Mouse (Mus musculus) heart, adult 2 months (tissue): ENCODE measurements at regions not wholly inside any gene's neighbourhood (a gene's known extent, or its start where the extent isn't known, plus 50 kb on each side); places are given as distances from the start of the nearest gene placed in this dataset.
"Not testable (repeated sequence)": the region's sequence is repeated elsewhere in the genome, so short reads cannot be mapped to it uniquely, and the experiment has no call there.

Experiments
- DNase-seq, 2 experiments: peaks; one replicate each; pipeline ENCODE4 v3.0.0; 2021
- H3K27ac ChIP-seq: fragments of 200-600 bp; 2 replicates; pipeline ENCODE4 v1.8.1; 2022
- H3K27me3 ChIP-seq: fragments of 200-500 bp; 2 replicates; pipeline ENCODE4 v1.6.1; 2012; ENCODE audit warnings: mild to moderate bottlenecking, low read length, inconsistent platforms, mixed read lengths; ENCODE audit not compliant: control insufficient read depth, insufficient read depth
- H3K36me3 ChIP-seq: fragments of 200-500 bp; 2 replicates; pipeline ENCODE4 v1.6.1; 2012; ENCODE audit warnings: low read length, inconsistent platforms; ENCODE audit not compliant: control insufficient read depth, insufficient read depth
- H3K4me1 ChIP-seq: fragments of 200-500 bp; 2 replicates; pipeline ENCODE4 v1.6.1; 2011; ENCODE audit warnings: low read length; ENCODE audit not compliant: control insufficient read depth, insufficient read depth
- H3K4me3 ChIP-seq: fragments of 200-600 bp; 2 replicates; pipeline ENCODE4 v1.8.1; 2022
- H3K79me2 ChIP-seq: fragments of 200-500 bp; replicated peaks from 2 replicates; pipeline ENCODE4 v1.6.1; 2012; ENCODE audit warnings: mild to moderate bottlenecking, inconsistent platforms, low read length, moderate library complexity, mixed read lengths; ENCODE audit not compliant: control insufficient read depth, insufficient read depth
- H3K9ac ChIP-seq: fragments of 200-500 bp; 2 replicates; pipeline ENCODE4 v1.6.1; 2012; ENCODE audit warnings: low read depth, mild to moderate bottlenecking, control low read depth, inconsistent platforms, low read length, mixed read lengths
- CTCF ChIP-seq: fragments of 200-600 bp; IDR thresholded peaks from 2 replicates; pipeline ENCODE4 v1.8.1; 2022; ENCODE audit warnings: antibody characterized with exemption, mild to moderate bottlenecking, moderate library complexity
- EP300 ChIP-seq: fragments of 200-500 bp; IDR thresholded peaks from 2 replicates; pipeline ENCODE4 v1.6.1; 2011; ENCODE audit warnings: low read depth, low read length, control low read depth; ENCODE audit not compliant: insufficient read depth
- POLR2A ChIP-seq: fragments of 200-500 bp; IDR thresholded peaks from 2 replicates; pipeline ENCODE4 v1.6.1; 2011; ENCODE audit warnings: mild to moderate bottlenecking, low read depth, low read length, control low read depth; ENCODE audit not compliant: insufficient read depth
- WGBS: fragments of 180-500 bp; shearing (Covaris S2); methylation state at CpG from one replicate; pipeline ENCODE4 v1.1.7; 2018; 5-methylcytosine and 5-hydroxymethylcytosine counted together
- intact Hi-C: fragments of 180-260 bp; cut with DNase I; formaldehyde crosslinking; loops from one replicate; pipeline ENCODE4 v1.15.1; 2025

- Histone ChIP-seq H3K36me3 (no peaks in the 10 kb centered on the region), H3K9ac (no peak overlapping the region), H3K27ac (no peak overlapping the region), H3K4me3 (no peak overlapping the region), H3K79me2 (no peaks in the 10 kb centered on the region), H3K27me3 (no peaks in the 10 kb centered on the region), H3K4me1 (no peaks in the 10 kb centered on the region)
- TF ChIP-seq CTCF (no peak), EP300 (no peak), POLR2A (no peak)
- intact Hi-C loops: no loop called here
- no peak for DNase-seq
- 72% methylated on average over 8 of the region's 8 CpGs for WGBS
Observed at GRCm38 (mm10) chr10:72298824-72299551, 355.7 kb upstream of the Zwint start.

GRCm38 (mm10) chr10:72309045-72309444 lies 345.6 kb upstream of the Zwint start:
- intact Hi-C loops, H3K4me3 ChIP-seq: not testable (repeated sequence)
- 91% methylated on average over 23 of the region's 23 CpGs for WGBS

GRCm38 (mm10) chr10:72318308-72318707 lies 336.3 kb upstream of the Zwint start:
- intact Hi-C loops: no loop called here
- TF ChIP-seq POLR2A: no peak
- TF ChIP-seq EP300: no peak
- TF ChIP-seq CTCF: no peak
- Histone ChIP-seq H3K27me3 (no peaks in the 10 kb centered on the region), H3K9ac (no peak overlapping the region), H3K4me1 (no peaks in the 10 kb centered on the region), H3K36me3 (no peaks in the 10 kb centered on the region), H3K4me3 (no peak overlapping the region), H3K27ac (no peak overlapping the region), H3K79me2 (no peaks in the 10 kb centered on the region)
- 69% methylated on average over 4 of the region's 4 CpGs for WGBS
- DNase-seq: no peak

More at GRCm38 (mm10) chr10:72309045-72309444, 345.6 kb upstream of the Zwint start:
- not testable (repeated sequence) for H3K27ac ChIP-seq, H3K27me3 ChIP-seq, H3K4me1 ChIP-seq, H3K9ac ChIP-seq, H3K36me3 ChIP-seq, DNase-seq, H3K79me2 ChIP-seq

DNA sequence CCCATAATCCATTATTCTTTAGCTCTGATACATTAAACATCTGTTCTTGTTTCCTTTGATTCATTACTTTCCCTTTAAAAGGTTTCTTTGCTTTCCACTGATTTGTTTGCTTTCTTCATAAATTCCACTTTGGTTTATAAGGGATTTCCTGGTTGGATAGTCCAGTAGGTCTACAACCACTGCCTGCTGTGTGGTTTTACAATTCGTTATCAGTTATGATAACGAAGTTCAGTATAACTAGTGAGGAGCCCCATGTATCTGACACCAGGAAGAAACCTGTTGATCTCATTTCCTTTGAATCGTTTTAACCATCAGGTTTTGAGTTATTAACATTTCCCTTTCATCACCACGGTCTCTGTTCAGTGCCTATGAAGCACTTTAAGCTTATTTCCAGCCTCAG lies 334.3 kb upstream of the Zwint start:
- no peak overlapping the region for H3K27ac ChIP-seq
- intact Hi-C loops: no loop called here
- H3K79me2 ChIP-seq: no peaks in the 10 kb centered on the region
- TF ChIP-seq POLR2A (no peak), CTCF (no peak), EP300 (no peak)
- 46% methylated on average over 4 of the region's 4 CpGs for WGBS
- no peak for DNase-seq
- H3K4me1 ChIP-seq: no peaks in the 10 kb centered on the region
- no peaks in the 10 kb centered on the region for H3K36me3 ChIP-seq
- no peak overlapping the region for H3K9ac ChIP-seq
- H3K4me3 ChIP-seq: no peak overlapping the region
- H3K27me3 ChIP-seq: no peaks in the 10 kb centered on the region

- Histone ChIP-seq H3K4me3 (no peak overlapping the region), H3K4me1 (no peaks in the 10 kb centered on the region), H3K36me3 (no peaks in the 10 kb centered on the region), H3K27ac (no peak overlapping the region), H3K9ac (no peak overlapping the region), H3K27me3 (no peaks in the 10 kb centered on the region), H3K79me2 (no peaks in the 10 kb centered on the region)
- intact Hi-C loops: no loop called here
- TF ChIP-seq EP300 (no peak), POLR2A (no peak), CTCF (no peak)
- DNase-seq: no peak
- 69% methylated on average over 4 of the region's 4 CpGs for WGBS
Observed at GRCm38 (mm10) chr10:72326624-72327023, 328.0 kb upstream of the Zwint start.

GRCm38 (mm10) chr10:72347253-72347652 lies 307.4 kb upstream of the Zwint start:
- no peaks in the 10 kb centered on the region for H3K36me3 ChIP-seq
- H3K4me3 ChIP-seq: no peak overlapping the region
- no peak overlapping the region for H3K27ac ChIP-seq
- no peaks in the 10 kb centered on the region for H3K27me3 ChIP-seq
- H3K9ac ChIP-seq: no peak overlapping the region
- no peaks in the 10 kb centered on the region for H3K79me2 ChIP-seq
- TF ChIP-seq EP300 (no peak), CTCF (no peak), POLR2A (no peak)
- 49% methylated on average over 5 of the region's 5 CpGs for WGBS
- intact Hi-C loops: no loop called here
- no peaks in the 10 kb centered on the region for H3K4me1 ChIP-seq
- no peak for DNase-seq
